Mouse (Mus musculus): ENCODE data around the gene Olfr736.

Olfr736 gene

GRCm38 (mm10) chr14:50380863-50381262 is at the start of gene Olfr736:
Gene Olfr736 (plus strand): TSS chr14:50381163.
- in situ Hi-C loops (cut with MboI) = no loop called here

GRCm38 (mm10) chr14:50348796-50349195 is 32.2 kb upstream of the Olfr736 start, which contains the start of gene Olfr735:
Gene Olfr735 (minus strand): TSS chr14:50348872.
- in situ Hi-C loops (cut with MboI) = no loop called here

GRCm38 (mm10) chr14:50352438-50352837 is 28.5 kb upstream of the Olfr736 start:
- in situ Hi-C loops (cut with MboI) = no loop called here

GRCm38 (mm10) chr14:50356725-50357124 is 24.2 kb upstream of the Olfr736 start:
- in situ Hi-C loops (cut with MboI) = no loop called here

GRCm38 (mm10) chr14:50357593-50357992 is 23.4 kb upstream of the Olfr736 start, which contains the start of gene Tlr11:
Gene Tlr11 (plus strand): TSS chr14:50357914.
- in situ Hi-C loops (cut with MboI) = no loop called here

GRCm38 (mm10) chr14:50360480-50360879 is 20.5 kb upstream of the Olfr736 start:
- in situ Hi-C loops (cut with MboI) = no loop called here

GRCm38 (mm10) chr14:50363561-50363960 is 17.4 kb upstream of the Olfr736 start:
- in situ Hi-C loops (cut with MboI) = no loop called here

GRCm38 (mm10) chr14:50407268-50407667 is 26.3 kb downstream of the Olfr736 start, which contains the start of gene Olfr738:
Gene Olfr738 (plus strand): TSS chr14:50407568.
- in situ Hi-C loops (cut with MboI) = no loop called here

GRCm38 (mm10) chr14:50418326-50418725 is 37.4 kb downstream of the Olfr736 start, which contains the start of gene Olfr739:
Gene Olfr739 (plus strand): TSS chr14:50418626.
- in situ Hi-C loops (cut with MboI) = no loop called here

Data from mature B cell (primary cell).